Mouse (Mus musculus) stomach, postnatal 0 days (tissue): ENCODE data around the gene Entpd2.

Experiments
- CTCF ChIP-seq: IDR thresholded peaks from 2 replicates; pipeline ENCODE4 v1.5.1; 2016; ENCODE audit warnings: antibody characterized with exemption, low read depth, mild to moderate bottlenecking, moderate library complexity
- EP300 ChIP-seq: optimal IDR thresholded peaks from 2 replicates; pipeline ENCODE3; 2016; ENCODE audit warnings: antibody characterized with exemption

DNA sequence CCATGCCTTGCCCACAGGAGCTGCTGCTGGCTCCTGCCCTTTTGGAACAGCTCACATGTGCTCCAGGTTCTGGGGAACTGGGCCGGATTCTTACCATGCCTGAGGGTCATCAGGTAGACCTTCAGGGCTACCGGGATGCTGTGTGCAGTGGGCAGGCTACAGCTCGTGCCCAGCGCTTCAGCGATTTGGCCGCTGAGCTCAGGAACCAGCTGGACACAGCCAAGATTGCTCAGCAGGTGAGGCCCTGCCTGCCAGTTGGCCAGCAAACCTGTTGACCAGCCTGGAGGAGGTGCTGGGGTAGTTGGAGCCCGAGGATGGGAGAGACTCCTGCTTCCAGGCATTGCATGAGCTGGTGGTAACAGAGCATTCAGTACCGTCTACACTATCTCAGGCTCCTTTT lies 38.6 kb downstream of the Entpd2 start:
- no peak for TF ChIP-seq CTCF
- TF ChIP-seq EP300: no peak
